Mouse (Mus musculus): Measurements from ENCODE around the gene Slc1a2. TPM values are rescaled to one million over a fixed set of nuclear protein-coding genes. Genes with fewer than 3 reads are reported as not detected.

Slc1a2 gene
- total and polyA plus RNA-seq, 3 experiments: 1.3 to 1.6 (median 1.3) TPM

DNA sequence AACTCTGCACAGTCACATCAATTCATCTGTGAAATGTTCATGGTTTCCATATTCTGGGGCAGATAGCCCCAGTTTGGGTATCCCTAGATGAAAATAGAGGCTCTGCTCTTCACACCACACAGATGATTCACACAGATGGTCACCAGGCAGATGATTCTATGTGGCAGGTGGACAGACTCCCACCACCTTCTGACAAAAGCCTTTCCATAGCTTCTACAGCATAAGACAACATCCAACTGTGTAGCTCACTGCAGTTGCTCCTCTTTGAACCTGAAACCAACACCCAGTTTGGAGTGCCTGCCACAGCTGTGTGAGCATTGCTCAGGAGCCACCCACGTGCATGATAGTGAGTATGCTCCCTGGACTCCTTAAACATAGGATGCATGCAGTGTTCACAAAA lies 46.3 kb downstream of the Slc1a2 start:
- Histone ChIP-seq H3K4me2 (ENCODE audit: insufficient read depth, low read depth, poor library complexity, severe bottlenecking) (no peak overlapping the region), H3K27ac (ENCODE audit: insufficient read depth, low read depth) (no peak overlapping the region), H3K9ac (ENCODE audit: insufficient read depth, low read depth) (no peak overlapping the region), H3K4me1 (ENCODE audit: control insufficient read depth in 1 of 2, insufficient read depth in 2 of 2) (peaks cover 37 to 71% of the 10 kb centered on the region in 2 experiments), H3K4me3 (replicated peaks in 1 of 3; ENCODE audit: low read depth in 2 of 3, low read length in 2 of 3, poor library complexity in 1 of 3) (no peak overlapping the region), H3K27me3 (replicated peaks) (no peaks in the 10 kb centered on the region), H3K9me3 (replicated peaks; ENCODE audit: low read length) (no peaks in the 10 kb centered on the region), H3K79me2 (replicated peaks; ENCODE audit: control insufficient read depth, extremely low read depth, insufficient read depth, poor library complexity, severe bottlenecking) (no peaks in the 10 kb centered on the region), H3K36me3 (replicated peaks in 1 of 2; ENCODE audit: control insufficient read depth in 1 of 2, insufficient read depth in 1 of 2, low read length in 1 of 2) (no peaks in the 10 kb centered on the region)
- no peak for TF ChIP-seq ETS1 (conservative IDR thresholded peaks at IDR 0.05; ENCODE audit: low read depth, low read length)
- TF ChIP-seq SIN3A (IDR thresholded peaks at IDR 0.05; ENCODE audit: low read length): no peak
- TF ChIP-seq ZC3H11A (IDR thresholded peaks at IDR 0.05; ENCODE audit: low read depth, low read length): no peak
- TF ChIP-seq ZMIZ1 (IDR thresholded peaks at IDR 0.05; ENCODE audit: low read depth, low read length): no peak
- no peak for TF ChIP-seq GABPA (IDR thresholded peaks at IDR 0.05; ENCODE audit: insufficient replicate concordance, low read depth, low read length)
- no peak for TF ChIP-seq IRF4 (IDR thresholded peaks at IDR 0.05; ENCODE audit: low read depth, low read length)
- no peak for TF ChIP-seq MEF2A (IDR thresholded peaks at IDR 0.05; ENCODE audit: borderline replicate concordance, low read depth, low read length)
- no peak for TF ChIP-seq JUND (conservative IDR thresholded peaks at IDR 0.05; ENCODE audit: low read depth, low read length)
- no peak for TF ChIP-seq KAT2A (IDR thresholded peaks at IDR 0.05; ENCODE audit: insufficient replicate concordance, low read length)
- no peak for TF ChIP-seq SMC3 (IDR thresholded peaks at IDR 0.05; ENCODE audit: low read depth, low read length)
- no peak for TF ChIP-seq CHD2 (IDR thresholded peaks at IDR 0.05; ENCODE audit: low read length)
- TF ChIP-seq MXI1 (IDR thresholded peaks at IDR 0.05; ENCODE audit: low read depth, low read length): no peak
- no peak for TF ChIP-seq USF2 (conservative IDR thresholded peaks at IDR 0.05; ENCODE audit: low read depth, low read length)
- TF ChIP-seq CHD1 (IDR thresholded peaks at IDR 0.05; ENCODE audit: low read depth, low read length): no peak
- no peak for TF ChIP-seq EP300 (IDR thresholded peaks at IDR 0.05; ENCODE audit: low read length)
- TF ChIP-seq TCF12 (IDR thresholded peaks at IDR 0.05; ENCODE audit: low read depth, low read length): no peak
- no peak for TF ChIP-seq ZKSCAN1 (IDR thresholded peaks at IDR 0.05; ENCODE audit: borderline replicate concordance, low read depth, low read length)
- TF ChIP-seq ZNF384 (IDR thresholded peaks at IDR 0.05; ENCODE audit: low read depth, low read length): no peak
- no peak for TF ChIP-seq HCFC1 (IDR thresholded peaks at IDR 0.05; ENCODE audit: low read depth, low read length)
- no peak for DNase-seq (ENCODE audit: extremely low read depth)
- dilution Hi-C loops (cut with MboI; ENCODE audit: extremely low pct_ligation_motif_present, extremely low pct_unique_long_range_greater_than_20kb, low sequenced_read_pairs): no loop called here
- in situ Hi-C loops (cut with MboI; ENCODE audit: low pct_ligation_motif_present, low pct_unique_long_range_greater_than_20kb, low sequenced_read_pairs): loop anchor here (5.0 kb wide), 1 partner anchor 33 kb away; no protein-coding TSS in a partner anchor

DNA sequence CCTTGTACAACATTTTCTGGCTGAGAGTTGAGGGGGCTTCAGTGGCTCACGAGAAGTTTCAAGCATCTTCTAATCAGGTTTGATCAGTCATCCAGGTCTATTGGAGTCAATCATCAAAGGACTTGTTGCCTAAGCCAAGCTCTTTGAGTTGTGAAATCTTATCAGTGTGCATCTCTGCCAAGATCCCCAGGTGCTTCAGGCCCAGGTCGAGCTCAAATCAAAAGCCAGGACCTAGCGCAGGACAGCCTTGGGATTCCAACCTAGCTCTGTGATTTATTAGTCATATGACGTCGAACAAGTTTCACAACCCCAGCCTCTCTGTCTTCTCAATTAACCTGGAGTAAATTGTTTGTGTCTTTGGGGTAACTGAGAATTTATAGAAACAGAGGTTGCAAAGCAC lies 53.1 kb downstream of the Slc1a2 start:
- H3K4me1 ChIP-seq (ENCODE audit: control insufficient read depth in 1 of 2, insufficient read depth in 2 of 2): peaks cover 20 to 40% of the 10 kb centered on the region in 2 experiments
- no peak overlapping the region for H3K9ac ChIP-seq (ENCODE audit: insufficient read depth, low read depth)
- H3K4me2 ChIP-seq (ENCODE audit: insufficient read depth, low read depth, poor library complexity, severe bottlenecking): no peak overlapping the region
- no peaks in the 10 kb centered on the region for H3K9me3 ChIP-seq (replicated peaks; ENCODE audit: low read length)
- DNase-seq (ENCODE audit: extremely low read depth): no peak
- no peaks in the 10 kb centered on the region for H3K36me3 ChIP-seq (replicated peaks in 1 of 2; ENCODE audit: control insufficient read depth in 1 of 2, insufficient read depth in 1 of 2, low read length in 1 of 2)
- H3K27me3 ChIP-seq (replicated peaks): no peaks in the 10 kb centered on the region
- no peaks in the 10 kb centered on the region for H3K79me2 ChIP-seq (replicated peaks; ENCODE audit: control insufficient read depth, extremely low read depth, insufficient read depth, poor library complexity, severe bottlenecking)
- no peak overlapping the region for H3K27ac ChIP-seq (ENCODE audit: insufficient read depth, low read depth)
- dilution Hi-C loops (cut with MboI; ENCODE audit: extremely low pct_ligation_motif_present, extremely low pct_unique_long_range_greater_than_20kb, low sequenced_read_pairs) (no loop called here), in situ Hi-C loops (cut with MboI; ENCODE audit: low pct_ligation_motif_present, low pct_unique_long_range_greater_than_20kb, low sequenced_read_pairs) (no loop called here)
- no peak overlapping the region for H3K4me3 ChIP-seq (replicated peaks in 1 of 3; ENCODE audit: low read depth in 2 of 3, low read length in 2 of 3, poor library complexity in 1 of 3)
- TF ChIP-seq MEF2A (IDR thresholded peaks at IDR 0.05; ENCODE audit: borderline replicate concordance, low read depth, low read length) (no peak), ELF1 (IDR thresholded peaks at IDR 0.05; ENCODE audit: low read depth, low read length) (no peak), POLR2A (IDR thresholded peaks at IDR 0.05; ENCODE audit: low read depth, low read length) (no peak), KAT2A (IDR thresholded peaks at IDR 0.05; ENCODE audit: insufficient replicate concordance, low read length) (no peak), MAZ (IDR thresholded peaks at IDR 0.05; ENCODE audit: low read depth, low read length) (no peak), CHD2 (IDR thresholded peaks at IDR 0.05; ENCODE audit: low read length) (no peak), TBP (conservative IDR thresholded peaks at IDR 0.05; ENCODE audit: low read depth, low read length) (no peak), ZC3H11A (IDR thresholded peaks at IDR 0.05; ENCODE audit: low read depth, low read length) (no peak), POLR2AphosphoS2 (IDR thresholded peaks at IDR 0.05; ENCODE audit: low read depth, low read length) (no peak), SMC3 (IDR thresholded peaks at IDR 0.05; ENCODE audit: low read depth, low read length) (no peak), NELFE (IDR thresholded peaks at IDR 0.05; ENCODE audit: low read depth, low read length) (no peak), ZNF384 (IDR thresholded peaks at IDR 0.05; ENCODE audit: low read depth, low read length) (no peak), SIN3A (IDR thresholded peaks at IDR 0.05; ENCODE audit: low read length) (no peak), ZMIZ1 (IDR thresholded peaks at IDR 0.05; ENCODE audit: low read depth, low read length) (no peak), GABPA (IDR thresholded peaks at IDR 0.05; ENCODE audit: insufficient replicate concordance, low read depth, low read length) (no peak), CTCF (conservative IDR thresholded peaks at IDR 0.05 in 1 of 2, IDR thresholded peaks at IDR 0.05 in 1 of 2; ENCODE audit: low read depth in 2 of 2, low read length in 2 of 2) (no peak), EP300 (IDR thresholded peaks at IDR 0.05; ENCODE audit: low read length) (no peak)
